Mouse (Mus musculus) adrenal gland (tissue): Measurements from ENCODE around the gene Zfp941.

Source experiments
- intact Hi-C: fragments of 180-260 bp; cut with DNase I; formaldehyde crosslinking; loops from one replicate; pipeline ENCODE4 v1.15.1; 2025
- long read RNA-seq, 2 experiments: library from polyadenylated mRNA; unstranded; transcript quantifications; one replicate each; pipeline ENCODE4 v2.0.0; 2020; ENCODE audit warnings: borderline replicate concordance in 1 of 2; ENCODE audit not compliant: insufficient replicate concordance in 1 of 2

Zfp941 gene
- long read RNA-seq, experiment 1, partial matches to known transcripts, result 0 of 5 reads
- long read RNA-seq, experiment 1, other reads (novel, unspliced or antisense), result 1 of 5 reads
- long read RNA-seq, experiment 2, transcript Zfp941-202 (3 exons, 3,851 nt), result major isoform, 15 of 15 reads
- long read RNA-seq, experiment 2, partial matches to known transcripts, result 0 of 15 reads
- long read RNA-seq, experiment 2, other reads (novel, unspliced or antisense), result 0 of 15 reads

DNA sequence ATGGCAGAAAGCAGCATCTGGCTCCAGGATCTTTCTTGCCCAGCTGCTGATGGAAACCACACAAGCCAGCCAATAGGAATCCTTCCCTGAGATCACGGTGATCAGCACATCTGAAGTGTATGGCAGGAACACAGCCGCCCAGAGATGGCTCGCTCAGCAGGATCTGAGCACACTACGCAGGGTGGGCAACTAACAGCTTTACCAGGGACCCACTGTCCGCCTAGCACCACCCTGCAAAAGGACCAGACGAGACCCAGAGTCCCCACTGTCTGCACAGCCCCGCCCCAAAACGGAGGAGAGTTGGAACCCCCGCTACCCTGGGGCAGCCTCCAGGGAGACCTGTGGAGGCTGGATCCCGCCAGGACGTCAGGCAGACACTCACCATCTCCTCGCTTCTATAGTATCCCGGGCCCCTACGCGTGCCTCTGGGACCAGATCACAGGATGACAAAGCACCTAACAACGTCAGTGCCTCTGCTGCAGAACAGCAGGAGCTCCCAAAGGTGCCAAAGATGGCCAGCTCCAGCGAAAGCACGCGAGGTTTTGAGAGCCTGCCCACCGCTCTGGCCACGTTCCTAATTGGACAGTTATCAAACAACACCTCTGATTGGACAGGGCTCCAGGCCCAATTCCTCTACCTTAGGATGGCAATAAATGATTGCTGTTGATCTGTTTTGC is at the start of gene Zfp941:
Zfp941 (minus strand) TSS at position 526 of the 677 bp plus-strand sequence.
- intact Hi-C loops, result no loop called here

DNA sequence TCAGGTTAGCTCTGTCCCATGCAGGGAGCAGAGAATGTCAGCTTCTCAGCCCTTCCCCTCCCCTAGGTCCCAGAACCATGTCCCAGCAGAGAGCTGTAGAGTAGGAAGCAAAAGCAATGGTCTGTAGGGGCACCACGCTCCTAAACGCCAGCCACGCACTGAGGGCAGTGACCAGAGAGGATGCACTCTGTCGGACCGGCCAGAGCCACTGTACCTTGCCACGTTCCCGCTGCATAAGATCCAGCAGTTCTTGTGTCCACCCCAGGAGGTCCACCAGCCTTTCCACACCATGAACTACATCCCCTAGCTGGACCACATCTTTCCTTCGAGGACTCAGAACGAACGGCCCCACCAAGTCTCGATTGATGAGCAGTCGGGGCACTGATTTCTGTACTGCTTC is 42.8 kb upstream of the Zfp941 start:
- intact Hi-C loops, result no loop called here

GRCm38 (mm10) chr7:140860728-140861127 is 38.8 kb upstream of the Zfp941 start:
- intact Hi-C loops, result no loop called here

GRCm38 (mm10) chr7:140859997-140860396 is 38.0 kb upstream of the Zfp941 start:
- intact Hi-C loops, result no loop called here

GRCm38 (mm10) chr7:140858746-140859145 is 36.8 kb upstream of the Zfp941 start:
- intact Hi-C loops, result no loop called here

DNA sequence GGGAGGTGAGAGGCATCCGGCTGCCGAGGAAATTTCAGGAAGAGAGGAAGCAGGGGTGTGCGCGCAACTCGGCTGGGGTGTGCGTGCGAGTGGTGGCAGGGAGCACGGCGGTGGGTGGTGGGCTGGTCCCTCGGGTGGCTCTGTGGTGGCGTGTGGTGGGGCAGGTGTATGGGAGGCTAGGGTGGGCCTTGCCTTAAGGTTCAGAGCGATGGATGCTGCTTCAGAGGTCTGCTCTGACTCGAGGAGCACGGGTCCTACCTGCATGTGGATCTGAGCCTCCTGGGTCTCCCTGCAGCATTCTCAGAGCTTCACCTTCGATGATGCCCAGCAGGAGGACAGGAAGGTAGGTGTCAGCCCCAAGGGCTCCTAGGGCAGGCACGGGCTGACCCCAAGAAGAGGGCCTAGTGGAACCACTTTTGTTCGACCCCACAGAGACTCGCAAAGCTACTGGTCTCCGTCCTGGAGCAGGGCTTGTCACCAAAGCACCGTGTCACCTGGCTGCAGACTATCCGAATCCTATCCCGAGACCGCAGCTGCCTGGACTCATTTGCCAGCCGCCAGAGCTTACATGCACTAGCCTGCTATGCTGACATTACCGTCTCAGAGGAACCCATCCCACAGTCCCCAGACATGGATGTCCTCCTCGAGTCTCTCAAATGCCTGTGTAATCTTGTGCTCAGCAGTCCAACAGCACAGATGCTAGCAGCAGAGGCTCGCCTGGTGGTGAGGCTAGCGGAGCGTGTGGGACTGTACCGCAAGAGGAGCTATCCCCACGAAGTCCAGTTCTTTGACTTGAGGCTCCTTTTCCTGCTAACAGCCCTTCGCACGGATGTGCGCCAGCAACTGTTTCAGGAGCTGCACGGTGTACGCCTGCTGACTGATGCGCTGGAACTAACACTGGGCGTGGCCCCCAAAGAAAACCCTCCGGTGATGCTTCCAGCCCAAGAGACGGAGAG is 35.9 kb upstream of the Zfp941 start, which contains the start of gene Bet1l:
Bet1l (minus strand) TSS at position 28 of the 956 bp plus-strand sequence.
- intact Hi-C loops, result no loop called here

DNA sequence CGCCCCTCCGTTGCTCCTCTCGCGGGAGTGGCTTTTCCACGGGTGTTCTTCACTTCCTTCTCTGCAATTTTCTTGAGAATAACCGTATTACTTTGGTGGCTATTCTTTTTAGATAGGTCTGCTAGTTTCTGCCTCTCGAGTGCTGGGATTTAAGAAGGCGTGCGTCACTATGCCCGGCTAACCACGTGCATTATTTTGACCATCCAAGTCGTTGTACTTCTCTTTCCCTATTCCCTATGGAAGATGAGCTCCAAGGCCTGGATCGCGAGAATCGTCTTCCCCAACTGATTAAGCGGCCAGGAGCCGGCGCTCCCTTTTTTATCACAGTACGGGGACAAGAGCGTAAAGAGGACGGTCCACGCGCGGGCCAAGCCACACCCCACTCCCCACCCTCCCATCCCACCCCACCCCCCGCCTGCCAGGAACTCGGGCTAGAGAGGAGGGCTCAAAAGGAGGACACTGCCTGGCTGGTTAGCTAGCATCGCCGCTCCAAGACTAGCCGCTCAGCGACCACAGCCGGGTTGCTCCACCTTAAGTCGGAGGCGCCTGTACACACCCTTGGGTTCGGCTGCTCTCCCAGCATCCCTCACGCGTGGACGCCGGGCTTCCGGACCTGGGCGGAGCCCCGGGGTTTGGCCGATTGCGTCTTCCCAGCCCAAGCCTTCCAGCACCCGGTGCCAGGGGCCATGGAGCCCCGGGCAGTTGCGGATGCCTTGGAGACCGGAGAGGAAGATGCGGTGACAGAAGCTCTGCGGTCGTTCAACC is 35.0 kb upstream of the Zfp941 start, which contains the start of gene Ric8a:
Ric8a (plus strand) TSS at position 173 of the 765 bp plus-strand sequence.
- intact Hi-C loops, result no loop called here

DNA sequence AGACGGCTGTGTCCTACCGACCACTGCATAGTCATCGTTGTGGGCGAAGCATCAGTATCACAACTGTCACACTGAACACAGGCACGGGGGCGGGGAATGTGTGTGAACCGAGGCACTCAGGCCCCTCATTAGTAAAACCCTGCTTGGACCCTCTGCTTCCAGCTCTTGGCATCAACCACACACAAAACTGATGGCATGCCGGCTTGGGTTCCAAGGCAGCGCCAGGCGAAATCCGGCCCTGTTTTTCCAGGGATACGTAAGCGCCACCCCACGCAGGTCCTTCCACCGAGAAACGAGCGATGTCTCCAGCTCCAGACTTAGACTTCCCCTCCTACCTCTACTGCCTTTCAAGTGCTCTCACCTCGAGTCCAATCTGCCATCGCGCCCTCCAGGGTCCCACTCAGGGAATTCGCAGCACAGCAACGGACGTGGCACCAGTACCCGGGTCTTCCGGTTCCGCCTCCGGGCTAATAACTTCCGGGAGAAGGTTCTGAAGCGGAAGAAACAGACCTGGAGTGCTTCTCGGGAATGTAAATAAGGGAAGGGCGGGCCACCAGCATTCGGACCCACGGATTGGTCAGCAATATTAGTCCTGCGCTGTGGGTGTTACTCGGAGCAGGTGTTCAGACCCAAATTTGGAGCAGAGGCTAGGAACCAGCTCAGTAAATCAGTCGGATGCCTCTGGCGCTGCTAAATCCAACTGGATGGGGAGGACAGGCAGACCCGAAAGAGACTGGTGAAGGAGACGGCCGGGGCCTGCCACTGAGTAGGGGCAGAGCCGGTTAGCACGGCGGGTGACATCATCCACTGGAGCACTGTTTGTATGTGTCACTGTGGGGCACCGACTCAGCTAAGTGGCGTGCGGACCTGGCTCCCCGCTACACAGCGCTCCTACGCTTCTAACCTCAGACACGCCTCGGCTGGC is 34.1 kb upstream of the Zfp941 start, which contains the start of gene Gm45785:
Gm45785 (minus strand) TSS at position 472 of the 925 bp plus-strand sequence.
- intact Hi-C loops, result no loop called here

DNA sequence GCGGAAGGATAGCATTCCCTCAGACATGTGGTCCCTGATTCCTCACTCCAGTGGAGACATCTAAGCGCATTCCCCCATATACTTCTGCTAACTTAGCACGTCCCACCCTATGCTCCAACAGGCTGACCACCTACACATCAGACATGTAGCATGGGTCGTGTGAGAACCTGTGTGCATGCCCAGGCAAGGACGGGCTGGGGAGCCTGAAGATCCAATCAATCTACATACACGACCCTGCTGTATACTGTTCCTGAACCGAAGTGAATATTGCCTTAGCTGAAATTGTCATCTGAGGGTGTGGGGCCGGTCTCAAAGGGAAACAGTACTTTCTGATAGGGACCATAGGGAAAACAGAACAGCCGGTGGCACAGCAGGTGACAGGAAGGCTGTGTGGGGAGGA is 33.2 kb upstream of the Zfp941 start:
- intact Hi-C loops, result no loop called here

- intact Hi-C loops, result no loop called here
These were observed 32.5 kb upstream of the Zfp941 start for GRCm38 (mm10) chr7:140854483-140854882.

DNA sequence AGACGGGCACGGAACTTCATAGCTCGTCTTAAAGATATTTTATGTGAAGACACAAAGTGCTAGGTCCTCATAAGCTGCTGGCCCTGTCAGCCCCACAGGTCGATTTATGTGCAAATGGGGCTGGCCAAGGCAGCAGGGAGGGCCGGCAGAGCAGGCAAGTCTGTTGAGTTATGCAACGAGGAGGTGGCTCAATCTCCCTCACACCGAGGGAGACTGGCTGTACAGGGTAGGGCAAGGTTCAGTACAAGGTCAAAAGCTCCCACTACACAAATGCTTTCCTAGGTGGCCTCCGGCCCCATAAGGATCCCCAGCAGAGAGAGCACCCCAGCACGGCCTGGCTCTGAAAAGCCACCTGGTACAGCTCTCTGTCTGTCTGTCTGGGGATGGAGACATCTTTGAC is 31.4 kb upstream of the Zfp941 start:
- intact Hi-C loops, result no loop called here

DNA sequence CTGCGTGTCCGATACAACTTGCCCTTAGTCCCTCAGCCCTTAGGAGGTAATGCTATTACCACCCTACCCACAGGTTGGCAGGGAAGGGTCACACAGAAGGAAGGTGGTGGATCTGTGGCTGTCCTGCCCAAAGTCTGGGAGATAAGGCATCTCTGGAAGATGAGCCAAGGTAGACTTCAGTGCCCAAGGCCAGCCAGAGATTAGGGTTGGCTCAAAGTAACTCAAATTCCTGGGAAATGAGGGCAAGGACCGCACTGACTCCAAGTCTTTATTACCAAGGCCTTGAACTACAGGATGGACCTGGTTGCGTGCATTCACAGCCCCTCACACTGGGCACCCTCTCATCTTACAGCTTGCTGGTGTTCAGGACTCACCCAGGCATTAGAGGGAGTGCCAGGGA is 29.9 kb upstream of the Zfp941 start:
- intact Hi-C loops, result no loop called here

DNA sequence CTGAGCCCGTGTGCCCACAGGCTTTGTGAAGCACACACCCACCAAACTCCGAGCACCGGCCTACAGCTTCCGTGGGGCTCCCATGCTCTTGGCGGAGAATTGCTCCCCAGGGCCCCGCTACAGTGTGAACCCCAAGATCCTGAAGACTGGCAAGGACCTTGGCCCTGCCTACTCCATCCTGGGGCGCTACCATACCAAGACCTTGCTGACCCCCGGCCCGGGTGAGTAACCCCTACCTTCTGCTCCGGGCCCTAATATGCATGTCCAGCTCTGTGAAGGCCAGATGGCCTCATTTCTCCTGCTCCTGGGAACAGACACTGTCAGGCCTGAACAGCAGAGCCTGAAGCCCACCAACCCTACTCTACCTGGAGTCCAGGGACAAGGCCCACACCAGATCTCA is 26.6 kb upstream of the Zfp941 start:
- intact Hi-C loops, result loop anchor here (10.0 kb wide), 2 partner anchors 116 to 336 kb away; partner anchors contain the start of gene Ifitm1

DNA sequence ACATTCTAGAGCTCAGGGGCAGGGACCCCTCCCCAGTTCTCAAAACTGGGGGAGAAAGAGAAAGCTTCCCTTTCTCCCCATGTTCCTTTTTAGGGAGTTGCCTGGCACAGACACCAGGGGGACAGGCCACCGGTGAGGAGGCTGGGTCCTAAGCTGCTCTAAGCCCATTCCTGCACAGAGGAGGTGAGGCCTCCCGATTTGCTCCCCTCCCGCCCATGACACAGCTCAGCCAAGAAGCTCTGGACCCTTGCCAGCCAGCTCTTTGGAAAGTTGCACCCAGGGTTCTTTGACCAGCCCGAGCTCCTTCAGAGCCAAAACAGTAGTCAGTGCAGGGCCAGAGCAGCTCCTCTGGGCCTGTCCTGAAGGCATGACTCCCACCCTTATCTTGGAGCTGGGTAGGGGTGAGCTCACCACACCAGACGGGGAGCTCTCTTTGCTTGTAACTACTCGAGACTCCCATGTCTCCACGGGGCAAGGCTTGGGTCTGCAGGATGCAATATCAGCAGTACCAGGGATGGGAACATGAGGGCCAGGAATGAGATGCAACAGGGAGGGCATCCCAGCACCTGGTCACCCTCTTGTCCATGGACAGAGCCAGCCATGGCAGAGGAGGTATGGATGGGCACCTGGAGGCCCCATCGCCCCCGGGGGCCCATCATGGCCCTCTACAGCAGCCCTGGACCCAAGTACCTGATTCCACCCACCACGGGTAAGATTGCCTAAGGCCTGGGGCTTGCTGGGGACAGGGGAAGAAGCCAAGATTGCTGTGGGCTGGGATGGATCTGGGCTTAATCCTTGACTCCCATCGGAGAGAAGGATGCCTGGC is 26.0 kb upstream of the Zfp941 start, which contains the start of gene Odf3:
Odf3 (plus strand) TSS at position 51 of the 826 bp plus-strand sequence.
- intact Hi-C loops, result loop anchor here (10.0 kb wide), 2 partner anchors 117 to 337 kb away; partner anchors contain the start of gene Ifitm1

DNA sequence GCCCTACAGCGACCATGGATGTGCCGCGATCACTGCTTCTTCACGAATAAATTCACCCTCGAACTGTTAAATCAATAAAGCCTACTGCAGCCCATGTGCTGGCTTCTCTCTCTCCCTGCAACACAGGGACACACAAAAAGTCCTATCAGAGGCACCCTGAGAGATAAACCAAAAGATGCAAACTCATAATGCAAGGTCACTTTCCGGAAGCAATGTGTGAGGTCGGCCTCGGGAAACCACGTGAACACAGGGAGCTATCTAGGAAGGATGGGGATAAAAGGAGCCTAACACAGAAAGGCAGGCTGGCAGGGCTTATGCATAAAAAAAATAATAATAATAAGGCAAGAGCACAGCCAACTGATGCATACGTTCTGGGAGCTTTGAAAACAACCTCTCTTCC is 24.7 kb upstream of the Zfp941 start:
- intact Hi-C loops, result loop anchor here (10.0 kb wide), 2 partner anchors 118 to 338 kb away; partner anchors contain the start of gene Ifitm1

- intact Hi-C loops, result loop anchor here (2.0 to 10.0 kb wide), 3 partner anchors 119 to 339 kb away; partner anchors contain the start of gene Ifitm1
These were observed 23.7 kb upstream of the Zfp941 start for GRCm38 (mm10) chr7:140845683-140846082.

DNA sequence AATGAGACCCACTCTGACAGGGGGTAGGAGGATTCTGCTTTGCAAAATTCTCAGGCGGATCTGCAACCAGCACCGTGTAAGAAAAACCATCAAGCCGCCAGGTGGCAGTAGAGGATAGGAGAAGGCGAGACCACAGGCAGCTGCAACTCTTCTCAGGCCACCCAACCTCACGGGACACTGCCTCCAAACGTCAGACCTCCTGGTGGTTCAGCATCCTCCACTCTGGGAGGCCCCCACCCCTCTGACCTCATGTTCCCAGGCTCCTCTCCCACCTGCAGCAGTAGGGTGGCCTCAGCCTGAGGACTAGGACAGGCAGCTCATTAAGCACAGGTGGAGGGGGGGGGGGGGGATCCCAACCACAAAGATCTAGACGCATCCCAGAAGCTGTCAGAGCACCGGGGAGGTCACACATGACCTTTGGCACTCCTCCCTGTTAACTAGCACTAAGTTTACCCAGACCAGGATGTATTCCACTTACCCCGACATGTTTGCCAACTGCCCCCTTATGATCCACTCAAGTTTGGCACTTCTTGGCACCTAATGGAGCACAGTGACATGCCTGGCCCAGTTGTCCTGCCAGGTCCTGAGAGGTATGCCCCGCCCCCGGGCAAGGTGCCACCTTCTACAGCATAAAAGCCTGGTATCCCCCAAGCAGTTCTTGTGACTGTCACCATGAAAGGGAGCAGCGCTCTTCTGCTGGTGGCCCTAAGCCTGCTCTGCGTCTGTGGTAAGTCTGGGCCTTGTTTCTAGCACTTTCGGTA is 23.1 kb upstream of the Zfp941 start, which contains the start of gene Scgb1c1:
Scgb1c1 (plus strand) TSS at position 643 of the 761 bp plus-strand sequence.
- intact Hi-C loops, result loop anchor here (1.0 to 10.0 kb wide), 4 partner anchors 58 to 340 kb away; partner anchors contain the start of gene Ifitm1
